Mouse (Mus musculus) spleen, adult 2 months (tissue): ENCODE results near the gene Psmc3ip. TPM values are rescaled to one million over a fixed set of nuclear protein-coding genes. Genes with fewer than 3 reads are reported as not detected.

Experiments
- DNase-seq, 2 experiments: peaks; one replicate each; pipeline versions ENCODE4 v3.0.0 to v3.0.0-alpha.2; 2012 to 2021; ENCODE audit warnings: low spot score in 2 of 2, low read depth in 1 of 2
- H3K27ac ChIP-seq: fragments of 200-500 bp; 2 replicates; pipeline ENCODE4 v1.5.1; 2012; ENCODE audit warnings: low read length, inconsistent platforms; ENCODE audit not compliant: insufficient read depth
- H3K27me3 ChIP-seq: fragments of 200-500 bp; 2 replicates; pipeline ENCODE4 v1.6.1; 2012; ENCODE audit warnings: mild to moderate bottlenecking, moderate library complexity, low read length, inconsistent platforms; ENCODE audit not compliant: control insufficient read depth, insufficient read depth
- H3K36me3 ChIP-seq: fragments of 200-500 bp; 2 replicates; pipeline ENCODE4 v1.6.1; 2012; ENCODE audit warnings: mild to moderate bottlenecking, low read length, inconsistent platforms; ENCODE audit not compliant: control insufficient read depth, insufficient read depth
- H3K4me1 ChIP-seq: fragments of 200-500 bp; 2 replicates; pipeline ENCODE4 v1.6.1; 2011; ENCODE audit warnings: inconsistent platforms; ENCODE audit not compliant: control insufficient read depth, insufficient read depth, insufficient read length
- H3K4me3 ChIP-seq: fragments of 200-500 bp; 2 replicates; pipeline ENCODE4 v1.5.1; 2011; ENCODE audit warnings: mild to moderate bottlenecking, inconsistent platforms; ENCODE audit not compliant: insufficient read depth, insufficient read length; ENCODE audit errors: extremely low read depth
- CTCF ChIP-seq: fragments of 200-500 bp; IDR thresholded peaks from 2 replicates; pipeline ENCODE4 v1.5.1; 2011; ENCODE audit warnings: mild to moderate bottlenecking, inconsistent platforms; ENCODE audit not compliant: insufficient read depth, insufficient read length, insufficient replicate concordance; ENCODE audit errors: extremely low read depth
- POLR2A ChIP-seq: fragments of 200-500 bp; IDR thresholded peaks from 2 replicates; pipeline ENCODE4 v1.6.1; 2011; ENCODE audit warnings: low read depth, low read length, inconsistent platforms
- WGBS: fragments of 180-500 bp; shearing (Covaris S2); methylation state at CpG from one replicate; pipeline ENCODE4 v1.1.7; 2018; 5-methylcytosine and 5-hydroxymethylcytosine counted together
- polyA plus RNA-seq: library from polyadenylated mRNA; depleted of rRNA; stranded (reverse); fragments of >200 nt; gene quantifications from 2 replicates; pipeline ENCODE4 v1.2.3, GENCODE M21; 2012; rRNA removed

The Psmc3ip gene
- polyA plus RNA-seq, 1 experiment = 0.90 TPM

DNA sequence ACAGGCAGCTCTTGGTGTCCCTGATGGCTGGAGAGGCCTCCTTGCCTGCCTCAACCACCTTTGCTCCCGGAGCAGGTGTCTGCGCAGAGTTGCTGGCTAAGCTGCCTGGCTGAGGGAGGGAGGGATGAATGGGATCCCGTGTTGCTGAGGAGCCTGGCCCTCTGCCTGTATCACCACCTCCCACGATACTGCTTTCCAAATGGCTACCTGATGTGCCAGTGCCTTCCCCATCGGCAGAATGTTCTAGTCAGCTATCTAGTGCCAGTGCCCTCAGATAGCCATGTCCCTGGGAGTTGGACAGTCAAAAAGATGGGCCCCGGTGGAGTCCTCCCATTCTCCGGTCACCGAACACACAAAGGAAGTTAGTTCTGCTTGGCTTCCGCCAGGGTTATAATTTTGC, 44.9 kb downstream of the Psmc3ip start:
- no peak for DNase-seq
- no peak overlapping the region for H3K27ac ChIP-seq
- WGBS = 90% methylated on average over 9 of the region's 9 CpGs
- H3K36me3 ChIP-seq = peaks cover 15% of the 10 kb centered on the region
- no peak overlapping the region for H3K4me3 ChIP-seq
- H3K4me1 ChIP-seq = peaks cover 4% of the 10 kb centered on the region; the same call in 1 of the 2 replicates
- H3K27me3 ChIP-seq = no peaks in the 10 kb centered on the region
- TF ChIP-seq POLR2A (no peak), CTCF (no peak)

DNA sequence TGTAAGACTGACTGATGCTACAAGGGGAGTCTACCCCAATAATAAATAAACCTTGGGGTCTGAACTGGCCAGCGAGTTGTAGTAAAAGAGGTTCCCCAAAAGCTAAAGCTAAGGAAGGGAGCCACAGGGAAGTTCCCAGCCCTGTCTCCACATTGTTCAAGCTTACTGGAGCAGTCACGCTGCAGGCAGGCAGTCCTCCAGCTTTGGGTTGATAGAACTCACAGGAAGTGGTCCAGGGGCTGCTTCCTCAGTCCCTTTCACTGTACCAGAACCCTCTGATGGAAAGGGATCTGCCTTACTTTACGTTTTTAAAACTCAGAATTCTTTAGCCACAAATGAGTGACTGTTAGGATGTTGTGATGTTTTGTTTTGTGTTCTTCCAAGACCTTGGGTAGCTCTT, 47.7 kb downstream of the Psmc3ip start:
- no peak for DNase-seq
- TF ChIP-seq CTCF (no peak), POLR2A (no peak)
- 43% methylated on average over 3 of the region's 3 CpGs for WGBS
- peaks cover 30% of the 10 kb centered on the region for H3K36me3 ChIP-seq
- H3K27ac ChIP-seq = no peak overlapping the region
- H3K4me3 ChIP-seq = no peak overlapping the region
- no peaks in the 10 kb centered on the region for H3K27me3 ChIP-seq
- H3K4me1 ChIP-seq = peaks cover 4% of the 10 kb centered on the region; the same call in 1 of the 2 replicates

DNA sequence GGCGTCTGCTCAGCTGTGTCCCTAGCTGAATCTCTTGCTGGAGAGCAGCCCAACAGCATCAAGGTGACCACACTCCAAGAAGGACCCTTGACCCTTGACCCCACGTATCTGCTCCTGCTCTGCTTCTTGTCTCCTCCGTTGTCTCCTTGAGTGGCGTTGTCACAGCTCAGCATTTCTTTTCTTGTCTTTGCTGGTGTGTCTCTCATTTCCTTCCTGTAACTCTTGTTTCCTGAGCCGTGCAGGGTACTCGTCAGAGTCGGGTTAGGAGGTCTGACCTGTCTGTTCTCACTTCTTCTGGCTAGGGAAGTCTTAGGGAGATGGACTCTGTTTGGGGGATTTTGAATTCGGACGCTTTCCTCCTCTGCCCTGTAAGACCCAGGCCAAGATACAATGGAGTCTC, 48.8 kb downstream of the Psmc3ip start:
- 15% methylated on average over 9 of the region's 9 CpGs for WGBS
- Histone ChIP-seq H3K36me3 (peaks cover 30% of the 10 kb centered on the region), H3K4me3 (no peak overlapping the region), H3K27me3 (no peaks in the 10 kb centered on the region), H3K4me1 (peaks cover 4% of the 10 kb centered on the region; the same call in 1 of the 2 replicates), H3K27ac (peak overlapping the region; percentile 61)
- peak in 1 of 2 experiments; percentile 28 for DNase-seq
- TF ChIP-seq POLR2A = no peak
- no peak for TF ChIP-seq CTCF

DNA sequence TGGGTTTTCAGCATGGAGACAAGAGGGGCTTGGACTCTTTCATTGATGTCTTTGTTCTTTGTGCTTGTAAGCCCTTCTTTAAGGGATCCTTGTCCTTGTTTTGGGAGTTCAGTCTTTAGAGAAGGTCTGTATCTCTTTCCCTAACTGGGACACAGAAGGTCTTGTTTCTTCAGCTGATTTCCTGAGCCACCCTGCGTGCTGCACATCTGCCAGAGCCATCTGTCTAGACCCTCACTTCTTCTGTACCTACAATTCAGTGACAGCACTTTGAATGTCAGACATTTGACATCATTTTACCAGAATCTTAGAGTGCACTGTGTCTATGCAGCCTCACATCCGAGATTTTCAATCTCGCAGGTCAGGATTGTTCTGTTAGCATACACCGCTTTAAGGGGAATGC, 49.4 kb downstream of the Psmc3ip start:
- Histone ChIP-seq H3K4me3 (no peak overlapping the region), H3K27ac (no peak overlapping the region), H3K36me3 (peaks cover 32% of the 10 kb centered on the region), H3K4me1 (peaks cover 4% of the 10 kb centered on the region; the same call in 1 of the 2 replicates), H3K27me3 (no peaks in the 10 kb centered on the region)
- DNase-seq = no peak
- WGBS = 79% methylated on average over 4 of the region's 4 CpGs
- no peak for TF ChIP-seq CTCF
- TF ChIP-seq POLR2A = no peak

Other genes starting within 250 kb of the Psmc3ip start
- gene Stat5b, start 244.7 kb downstream of the Psmc3ip start, polyA plus RNA-seq = 33.2 and 45.2 TPM in 2 replicates
- 24.7 and 35.7 TPM in 2 replicates for gene Stat5a, start 236.1 kb downstream of the Psmc3ip start, polyA plus RNA-seq
- gene Stat3, start 155.9 kb downstream of the Psmc3ip start, polyA plus RNA-seq = 65.1 and 80.8 TPM in 2 replicates
- gene Cavin1, start 124.5 kb downstream of the Psmc3ip start, polyA plus RNA-seq = 27.0 and 29.1 TPM in 2 replicates
- 41.8 and 46.2 TPM in 2 replicates for gene Atp6v0a1, start 86.0 kb downstream of the Psmc3ip start, polyA plus RNA-seq
- gene Naglu, start 25.4 kb downstream of the Psmc3ip start, polyA plus RNA-seq = 28.6 and 34.8 TPM in 2 replicates
- gene Hsd17b1, start 17.0 kb downstream of the Psmc3ip start, polyA plus RNA-seq = 1.2 and 1.3 TPM in 2 replicates
- 26.6 and 36.9 TPM in 2 replicates for gene Coasy, start 12.9 kb downstream of the Psmc3ip start, polyA plus RNA-seq
- gene Mlx, start 8.2 kb downstream of the Psmc3ip start, polyA plus RNA-seq = 20.3 and 23.9 TPM in 2 replicates
- gene Retreg3, start 24.5 kb upstream of the Psmc3ip start, polyA plus RNA-seq = 57.8 and 61.3 TPM in 2 replicates
- 16.4 and 17.7 TPM in 2 replicates for gene Tubg1, start 24.5 kb upstream of the Psmc3ip start, polyA plus RNA-seq
- gene Tubg2, start 60.5 kb upstream of the Psmc3ip start, polyA plus RNA-seq = 3.6 and 4.8 TPM in 2 replicates
- gene Cntnap1, start 75.1 kb upstream of the Psmc3ip start, polyA plus RNA-seq = 1.3 and 1.4 TPM in 2 replicates
- 5.8 and 8.4 TPM in 2 replicates for gene Plekhh3, start 75.9 kb upstream of the Psmc3ip start, polyA plus RNA-seq
- gene Ccr10, start 80.0 kb upstream of the Psmc3ip start, polyA plus RNA-seq = 1.6 and 1.9 TPM in 2 replicates
- 28.3 and 30.9 TPM in 2 replicates for gene Ezh1, start 131.0 kb upstream of the Psmc3ip start, polyA plus RNA-seq
- 47.6 and 59.7 TPM in 2 replicates for gene Ramp2, start 150.6 kb upstream of the Psmc3ip start, polyA plus RNA-seq
- 56.3 and 62.2 TPM in 2 replicates for gene Vps25, start 158.3 kb upstream of the Psmc3ip start, polyA plus RNA-seq
- 1.9 and 2.2 TPM in 2 replicates for gene Wnk4, start 165.1 kb upstream of the Psmc3ip start, polyA plus RNA-seq
- gene Cntd1, start 183.6 kb upstream of the Psmc3ip start, polyA plus RNA-seq = 0.06 and 0.19 TPM in 2 replicates
- gene Coa3, start 183.7 kb upstream of the Psmc3ip start, polyA plus RNA-seq = 148 TPM in 2 replicates
- gene Becn1, start 206.8 kb upstream of the Psmc3ip start, polyA plus RNA-seq = 64.0 and 98.6 TPM in 2 replicates
- 58.1 and 73.8 TPM in 2 replicates for gene Psme3, start 220.8 kb upstream of the Psmc3ip start, polyA plus RNA-seq
- gene Aoc2, start 229.6 kb upstream of the Psmc3ip start, polyA plus RNA-seq = 9.1 and 10.6 TPM in 2 replicates
- gene Aoc3, start 235.2 kb upstream of the Psmc3ip start, polyA plus RNA-seq = 2.2 and 2.3 TPM in 2 replicates